Mouse (Mus musculus) liver, embryonic 18 days (tissue): ENCODE data around the gene Tesk2. TPM values are rescaled to one million over a fixed set of nuclear protein-coding genes. Genes with fewer than 3 reads are reported as not detected.

Experiments used
- polyA plus RNA-seq: library from polyadenylated mRNA; depleted of rRNA; stranded (reverse); fragments of >200 nt; gene quantifications from 2 replicates; pipeline ENCODE4 v1.2.3, GENCODE M21; 2012; rRNA removed

Gene Tesk2
- 4.7 and 4.9 TPM in 2 replicates for polyA plus RNA-seq

GRCm38 (mm10) chr4:116720343-116721097, at the start of gene Tesk2:
Tesk2 (plus strand) TSS chr4:116720948.

GRCm38 (mm10) chr4:116685402-116686061, 35.2 kb upstream of the Tesk2 start, which contains the start of gene Prdx1:
Prdx1 (plus strand) TSS chr4:116685544.

GRCm38 (mm10) chr4:116708201-116708764, 12.5 kb upstream of the Tesk2 start, which contains the start of the genes Mmachc and Ccdc163:
Mmachc (minus strand) TSS chr4:116708406.
Ccdc163 (plus strand) TSS chr4:116708509.

GRCm38 (mm10) chr4:116807197-116808129, 86.7 kb downstream of the Tesk2 start, which contains the start of the genes Toe1 and Mutyh:
Toe1 (minus strand) TSS chr4:116807640.
Mutyh (plus strand) TSS chr4:116807723.

GRCm38 (mm10) chr4:116821694-116822016, 100.9 kb downstream of the Tesk2 start, which contains the start of gene Hpdl:
Hpdl (minus strand) TSS chr4:116821707.

Other genes starting within 250 kb of the Tesk2 start
- 4.6 and 4.7 TPM in 2 replicates for gene Ipp, start 213.4 kb upstream of the Tesk2 start, polyA plus RNA-seq
- gene Tmem69, start 165.0 kb upstream of the Tesk2 start, polyA plus RNA-seq, result 6.6 and 7.1 TPM in 2 replicates
- 26.6 TPM in 2 replicates for gene Gpbp1l1, start 163.3 kb upstream of the Tesk2 start, polyA plus RNA-seq
- gene Ccdc17, start 124.3 kb upstream of the Tesk2 start, polyA plus RNA-seq, result 3.4 and 3.9 TPM in 2 replicates
- 20.1 TPM in 2 replicates for gene Nasp, start 93.0 kb upstream of the Tesk2 start, polyA plus RNA-seq
- gene Akr1a1, start 69.3 kb upstream of the Tesk2 start, polyA plus RNA-seq, result 277 and 296 TPM in 2 replicates
- 463 and 613 TPM in 2 replicates for gene Prdx1, start 35.4 kb upstream of the Tesk2 start, polyA plus RNA-seq
- 7.0 and 7.4 TPM in 2 replicates for gene Mmachc, start 12.5 kb upstream of the Tesk2 start, polyA plus RNA-seq
- 17.1 and 20.6 TPM in 2 replicates for gene Ccdc163, start 12.4 kb upstream of the Tesk2 start, polyA plus RNA-seq
- gene Toe1, start 86.7 kb downstream of the Tesk2 start, polyA plus RNA-seq, result 9.7 and 11.0 TPM in 2 replicates
- gene Mutyh, start 86.8 kb downstream of the Tesk2 start, polyA plus RNA-seq, result 2.8 and 3.1 TPM in 2 replicates
- 0.06 and 0.07 TPM in 2 replicates for gene Hpdl, start 100.8 kb downstream of the Tesk2 start, polyA plus RNA-seq
- 0.05 and 0.07 TPM in 2 replicates for gene Zswim5, start 156.4 kb downstream of the Tesk2 start, polyA plus RNA-seq